In genomic region chr11:5846639-5847345, GRCm38 (mm10) we compare ENCODE assay signal across 8 mouse cellular contexts. TPM values are rescaled to one million over a fixed set of nuclear protein-coding genes. Genes with fewer than 3 reads are reported as not detected.
DNase-seq lines count a peak whose midpoint lies in the region; ATAC-seq and TF ChIP-seq lines count a peak whose summit lies in the region.

No protein-coding gene starts in this region.

- DNase-seq in lung, postnatal 10 days: peak; percentile 39
- no peak for DNase-seq in lung, postnatal 0 days (ENCODE audit: low spot score)
- peak; percentile 74 for DNase-seq in heart, adult 8-10 months (ENCODE audit: low spot score)
- peak; percentile 88 to 94 for DNase-seq in kidney, adult 8-10 months
- DNase-seq in skeletal muscle tissue, adult 2 months (ENCODE audit: low read depth, low spot score): peak; percentile 61
- DNase-seq in layer of hippocampus, postnatal 36 days: no peak
- DNase-seq in left cerebral cortex, adult 2 months (ENCODE audit: extremely low spot score in 1 of 2, low spot score in 2 of 2): no peak
- DNase-seq in spleen, postnatal 36 days (ENCODE audit: low spot score in 2 of 2): no peak

- no peaks in the 10 kb centered on the region for H3K9me3 ChIP-seq in lung, postnatal 0 days (ENCODE audit: low read length)

- intact Hi-C loops in left cerebral cortex, adult 2 months (cut with DNase I): no loop called here

- ATAC-seq in lung, postnatal 0 days: no peak

- no peak overlapping the region for H3K27ac ChIP-seq in lung, postnatal 0 days (ENCODE audit: low read length)
- H3K27ac ChIP-seq in left cerebral cortex, adult 2 months: no peak overlapping the region

- H3K4me3 ChIP-seq in lung, postnatal 0 days (ENCODE audit: low read depth, low read length): no peak overlapping the region
- H3K4me3 ChIP-seq in left cerebral cortex, adult 2 months: no peak overlapping the region

- no peak for TF ChIP-seq CTCF in lung, postnatal 0 days (IDR thresholded peaks at IDR 0.05)
- no peak for TF ChIP-seq CTCF in left cerebral cortex, adult 2 months (IDR thresholded peaks at IDR 0.05)

- H3K4me1 ChIP-seq in lung, postnatal 0 days (ENCODE audit: insufficient read depth, low read depth, low read length): no peaks in the 10 kb centered on the region

- H3K36me3 ChIP-seq in lung, postnatal 0 days (ENCODE audit: insufficient read depth, low read length): no peaks in the 10 kb centered on the region

- no peak for TF ChIP-seq EP300 in lung, postnatal 0 days (IDR thresholded peaks at IDR 0.05)

- H3K27me3 ChIP-seq in lung, postnatal 0 days (replicated peaks; ENCODE audit: insufficient read depth, low read length): no peaks in the 10 kb centered on the region

- H3K9ac ChIP-seq in lung, postnatal 0 days (replicated peaks; ENCODE audit: low read depth): no peak overlapping the region

- H3K4me2 ChIP-seq in lung, postnatal 0 days (replicated peaks; ENCODE audit: low read depth, low read length): no peak overlapping the region

- WGBS in lung, postnatal 0 days: 42% methylated on average over 7 of the region's 7 CpGs

RNA-seq across cellular contexts. Expression of gene Polm, which starts 9.0 kb away (rescaled TPM):
- polyA plus RNA-seq in lung, postnatal 0 days (2015; fragmentation: Nextera tagmentation; extraction: Ambion mirVana): 5.9 and 8.2 TPM in 2 replicates
- 1 to 10 TPM; 1.8 to 3.3 (median 2.8) TPM for total RNA-seq in heart, adult 8-10 months (2022)
- 10 to 100 TPM; 12.1 to 14.0 TPM for total RNA-seq in layer of hippocampus, postnatal 36 days (2021)
- total RNA-seq in left cerebral cortex, adult 2 months (2021): 10 to 100 TPM in 1 of 2 experiments, 1 to 10 TPM in 1; 8.6 to 10.5 TPM

RNA-seq across cellular contexts. Expression of gene Aebp1, which starts 15.0 kb away (rescaled TPM):
- 21.8 and 22.3 TPM in 2 replicates for polyA plus RNA-seq in lung, postnatal 0 days (2015; fragmentation: Nextera tagmentation; extraction: Ambion mirVana)
- 10 to 100 TPM; 14.9 to 28.0 (median 19.4) TPM for total RNA-seq in heart, adult 8-10 months (2022)
- total RNA-seq in layer of hippocampus, postnatal 36 days (2021): 1 to 10 TPM; 4.8 to 8.3 TPM
- 10 to 100 TPM; 16.5 to 22.8 TPM for total RNA-seq in left cerebral cortex, adult 2 months (2021)

RNA-seq across cellular contexts. Expression of gene Pold2, which starts 31.3 kb away (rescaled TPM):
- 30.1 and 34.1 TPM in 2 replicates for polyA plus RNA-seq in lung, postnatal 0 days (2015; fragmentation: Nextera tagmentation; extraction: Ambion mirVana)
- 10 to 100 TPM; 33.1 to 50.4 (median 39.8) TPM for total RNA-seq in heart, adult 8-10 months (2022)
- 10 to 100 TPM; 23.5 to 25.2 TPM for total RNA-seq in layer of hippocampus, postnatal 36 days (2021)
- 10 to 100 TPM; 18.7 to 20.7 TPM for total RNA-seq in left cerebral cortex, adult 2 months (2021)

RNA-seq across cellular contexts. Expression of gene Pgam2, which starts 43.3 kb away (rescaled TPM):
- 28.8 and 29.8 TPM in 2 replicates for polyA plus RNA-seq in lung, postnatal 0 days (2015; fragmentation: Nextera tagmentation; extraction: Ambion mirVana)
- total RNA-seq in heart, adult 8-10 months (2022): 1,000 to 10,000 TPM in 2 of 4 experiments, 100 to 1,000 TPM in 2; 838 to 1,132 (median 977) TPM
- 10 to 100 TPM; 14.4 to 14.8 TPM for total RNA-seq in layer of hippocampus, postnatal 36 days (2021)
- total RNA-seq in left cerebral cortex, adult 2 months (2021): 1 to 10 TPM; 5.4 to 9.5 TPM

RNA-seq across cellular contexts. Expression of gene Myl7, which starts 51.8 kb away (rescaled TPM):
- 327 and 405 TPM in 2 replicates for polyA plus RNA-seq in lung, postnatal 0 days (2015; fragmentation: Nextera tagmentation; extraction: Ambion mirVana)
- total RNA-seq in heart, adult 8-10 months (2022): 100 to 1,000 TPM; 455 to 787 (median 725) TPM
- not detected for total RNA-seq in layer of hippocampus, postnatal 36 days (2021)
- not detected for total RNA-seq in left cerebral cortex, adult 2 months (2021)

Comparison
In these comparisons a context has a peak if more than half of its experiments do, and no peak if none do; other contexts are left out.
1. DNase-seq: peak in lung, postnatal 10 days (single experiment), heart, adult 8-10 months (single experiment), kidney, adult 8-10 months (2 of 2) and skeletal muscle tissue, adult 2 months (single experiment); none in lung, postnatal 0 days (single experiment), layer of hippocampus, postnatal 36 days (0 of 2), left cerebral cortex, adult 2 months (0 of 2) and spleen, postnatal 36 days (0 of 2).